Mouse (Mus musculus): ENCODE measurements around the gene Vmn2r12. TPM values are rescaled to one million over a fixed set of nuclear protein-coding genes. Genes with fewer than 3 reads are reported as not detected.
"Not testable (repeated sequence)": the region's sequence is repeated elsewhere in the genome, so short reads cannot be mapped to it uniquely, and the experiment has no call there.

Gene Vmn2r12
- not detected for polyA plus RNA-seq (2017; shearing (Covaris generic))

DNA sequence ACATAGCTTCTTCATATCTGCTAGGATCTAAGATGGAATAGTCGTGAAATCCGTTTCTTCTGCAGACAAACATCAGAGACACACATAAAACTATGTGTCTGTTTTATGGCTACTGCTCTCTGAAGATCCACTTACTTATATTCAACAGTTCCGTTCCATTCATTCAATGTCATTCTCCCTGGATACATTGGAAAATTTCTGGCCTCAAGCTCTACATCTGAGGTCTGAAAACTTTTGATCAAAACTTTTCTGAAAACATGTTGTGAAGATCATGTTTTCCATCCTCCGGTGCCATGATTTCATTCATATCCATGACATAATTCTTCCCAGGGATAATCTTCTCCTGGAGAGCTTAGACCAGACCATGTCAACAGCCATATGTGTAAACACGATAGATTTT, at the start of gene Vmn2r12:
TSS of gene Vmn2r12 (minus strand) at position 101 of the 400 bp plus-strand sequence.
- ATAC-seq, result not testable (repeated sequence)

DNA sequence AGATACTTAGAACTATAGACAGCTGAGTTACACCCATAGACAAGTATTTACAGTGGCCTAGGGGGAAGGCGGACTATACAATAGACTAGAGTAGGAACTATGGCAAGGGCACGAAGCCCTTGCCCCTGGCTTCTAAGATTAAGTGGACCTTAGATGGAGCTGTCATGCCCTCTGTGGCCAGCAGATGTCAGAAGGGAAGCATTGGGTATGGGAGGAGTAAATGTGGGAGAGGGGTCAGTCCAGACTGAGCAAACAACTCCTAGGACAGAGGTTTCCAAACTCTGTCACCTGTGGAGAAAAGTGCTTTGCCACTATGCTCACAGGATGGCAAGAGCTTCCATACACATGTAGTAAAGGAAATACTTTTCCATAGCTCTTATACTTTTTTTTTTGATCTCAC, 41.8 kb upstream of the Vmn2r12 start:
- no peak for ATAC-seq

DNA sequence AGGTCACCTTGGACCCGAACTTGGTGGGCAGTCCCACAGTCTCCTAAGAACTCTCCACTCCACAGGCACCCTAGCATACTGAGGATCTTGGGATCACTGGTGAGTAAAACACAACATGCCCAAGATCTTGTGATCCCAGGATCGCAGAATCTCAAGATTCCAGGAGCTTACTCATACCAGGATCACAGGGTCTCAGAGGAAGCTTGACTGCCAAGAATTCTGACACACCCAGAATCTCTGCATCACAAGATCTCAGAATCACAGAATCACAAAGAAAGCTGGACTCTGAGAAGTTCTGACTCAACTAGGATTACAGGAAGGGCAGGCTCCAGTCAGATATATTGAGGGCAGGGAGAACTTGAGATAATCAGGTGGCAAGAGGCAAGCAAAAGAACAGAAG, 39.0 kb upstream of the Vmn2r12 start:
- ATAC-seq, result no peak

DNA sequence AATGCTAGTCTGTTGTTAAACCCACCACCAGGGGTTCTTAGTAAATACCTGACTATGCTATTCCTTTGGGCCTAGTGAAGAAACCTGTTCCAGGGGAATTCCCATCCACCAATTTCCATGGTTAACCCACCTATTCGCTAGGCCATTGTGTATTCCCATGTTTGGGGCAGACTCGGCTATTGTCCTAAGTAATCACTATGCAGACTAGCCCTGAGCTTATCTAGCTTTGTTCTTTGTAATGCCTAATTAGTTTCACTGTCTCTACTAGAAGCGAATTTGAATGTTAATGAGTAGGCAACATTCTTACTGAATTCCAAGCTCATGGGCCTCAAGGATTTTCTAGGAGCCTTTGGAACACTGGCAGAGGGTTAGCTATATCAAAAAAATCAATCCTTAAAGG, 1.3 kb downstream of the Vmn2r12 start:
- not testable (repeated sequence) for ATAC-seq

DNA sequence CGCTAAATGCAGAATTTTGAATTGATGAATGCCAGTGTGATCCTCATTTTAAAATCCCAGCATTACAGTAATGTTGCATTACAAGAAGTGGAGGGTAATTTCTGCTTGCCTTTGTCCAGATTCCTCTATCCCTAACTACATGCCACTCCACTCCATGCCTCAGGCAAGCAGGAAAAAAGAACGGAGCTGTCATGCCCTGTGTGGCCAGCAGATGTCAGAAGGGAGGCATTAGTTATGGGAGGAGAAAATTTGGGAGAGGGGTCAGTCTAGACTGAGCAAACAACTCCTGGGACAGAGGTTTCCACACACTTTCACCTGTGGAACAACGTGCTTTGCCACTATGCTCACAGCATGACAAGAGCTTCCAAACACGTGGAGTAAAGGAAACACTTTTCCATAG, 25.7 kb downstream of the Vmn2r12 start:
- ATAC-seq, result not testable (repeated sequence)

DNA sequence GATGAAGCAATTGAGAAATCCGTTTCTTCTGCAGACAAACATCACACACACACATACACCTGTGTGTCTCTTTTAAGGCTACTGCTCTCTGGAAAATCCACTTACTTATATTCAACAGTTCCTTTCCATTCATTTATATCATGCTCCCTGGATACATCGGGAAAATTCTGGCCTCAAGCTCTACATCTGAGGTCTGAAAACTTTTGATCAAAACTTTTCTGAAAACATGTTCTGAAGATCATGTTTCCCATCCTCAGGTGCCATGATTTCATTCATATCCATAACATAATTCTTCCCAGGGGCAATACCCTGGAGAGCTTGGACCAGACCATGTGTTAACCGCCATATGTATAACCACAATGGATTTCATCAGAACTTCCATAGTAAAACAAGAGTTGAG, 38.3 kb downstream of the Vmn2r12 start, which contains the start of gene Vmn2r11:
TSS of gene Vmn2r11 (minus strand) at position 101 of the 400 bp plus-strand sequence.
- not testable (repeated sequence) for ATAC-seq

DNA sequence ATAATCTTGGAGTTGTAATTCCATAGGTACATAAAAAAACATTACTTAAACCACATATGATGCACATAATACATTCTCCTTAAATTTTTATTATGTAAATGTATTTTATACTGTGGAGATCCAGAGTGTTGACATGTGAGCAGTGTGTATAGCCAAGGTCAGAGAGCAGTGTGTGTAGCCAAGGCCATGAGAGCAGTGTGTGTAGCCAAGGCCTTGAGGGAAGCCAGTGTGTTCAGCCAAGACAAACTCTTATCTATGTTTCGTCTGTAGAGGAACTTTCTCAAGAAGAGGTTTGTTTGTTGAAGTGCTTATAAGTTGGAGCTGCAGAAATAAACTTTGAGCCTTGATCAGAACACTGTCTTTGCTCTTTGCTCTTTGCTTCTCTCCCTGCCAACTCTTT, 42.5 kb downstream of the Vmn2r12 start:
- no peak for ATAC-seq

Other genes starting within 250 kb of the Vmn2r12 start
- under 1 TPM in 1 of 3 experiments, not detected in 2; 0.13 TPM for gene Vmn2r9, start 245.3 kb downstream of the Vmn2r12 start, polyA plus RNA-seq (2017; shearing (Covaris generic))
- not detected for gene Vmn2r10, start 91.4 kb downstream of the Vmn2r12 start, polyA plus RNA-seq (2017; shearing (Covaris generic))
- under 1 TPM in 2 of 3 experiments, not detected in 1; 0.15 to 0.23 TPM for gene Vmn2r11, start 38.4 kb downstream of the Vmn2r12 start, polyA plus RNA-seq (2017; shearing (Covaris generic))
- not detected for gene Vmn2r13, start 94.2 kb upstream of the Vmn2r12 start, polyA plus RNA-seq (2017; shearing (Covaris generic))
- gene Vmn2r14, start 126.8 kb upstream of the Vmn2r12 start, polyA plus RNA-seq (2017; shearing (Covaris generic)), result not detected
- not detected for gene Vmn2r15, start 199.7 kb upstream of the Vmn2r12 start, polyA plus RNA-seq (2017; shearing (Covaris generic))
- not detected for gene Vmn2r16, start 232.2 kb upstream of the Vmn2r12 start, polyA plus RNA-seq (2017; shearing (Covaris generic))

All from inflammation-experienced regulatory T-cells, adult 6 months (primary cell).